Mouse (Mus musculus) ovary, postnatal 14 days (tissue): Measurements from ENCODE around the gene Il13.

ENCODE experiments used
- DNase-seq: peaks from one replicate; pipeline ENCODE4 v3.0.0; 2022; ENCODE audit warnings: low spot score

Gene Il13

GRCm38 (mm10) chr11:53584849-53585248 is 49.7 kb downstream of the Il13 start:
- no peak for DNase-seq

DNA sequence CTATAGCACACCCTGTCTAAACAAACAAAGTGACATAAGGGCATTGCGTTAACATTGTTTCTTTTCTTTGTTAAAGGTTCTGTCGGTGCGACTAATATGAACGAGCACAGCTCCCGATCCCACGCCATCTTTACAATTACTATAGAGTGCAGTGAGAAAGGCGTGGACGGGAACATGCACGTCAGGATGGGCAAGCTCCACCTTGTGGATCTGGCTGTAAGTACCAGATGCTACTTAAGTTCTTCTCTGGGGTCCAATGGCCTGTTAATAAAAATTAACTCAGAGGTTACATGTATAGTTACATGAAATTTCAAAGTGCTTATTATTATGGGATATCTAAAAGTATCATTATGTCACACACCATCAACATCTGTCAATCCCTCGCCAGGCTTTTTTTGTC is 51.4 kb downstream of the Il13 start:
- DNase-seq, result no peak
